Mouse (Mus musculus): ENCODE results near the gene Slit3. TPM values are rescaled to one million over a fixed set of nuclear protein-coding genes. Genes with fewer than 3 reads are reported as not detected.

Gene Slit3
- 20.2 and 21.9 TPM in 2 replicates for polyA plus RNA-seq (2016; fragmentation: Nextera tagmentation; extraction: Ambion mirVana)

GRCm38 (mm10) chr11:35120894-35121610, at the start of gene Slit3:
Gene Slit3, plus strand, starts transcription at chr11:35121224.
- DNase-seq (ENCODE audit: low spot score): peak; percentile 86
- peak within 1 kb of the TSS; percentile 96 for H3K27ac ChIP-seq
- peaks cover 78% of the 10 kb centered on the region for H3K4me1 ChIP-seq
- peak within 1 kb of the TSS; percentile 97 for H3K4me3 ChIP-seq
- WGBS: under 1% methylated on average over 75 of the region's 75 CpGs
- peaks cover 16% of the 10 kb centered on the region; the same call in 1 of the 2 replicates for H3K27me3 ChIP-seq (ENCODE audit: low read depth, poor library complexity, severe bottlenecking)
- no peaks in the 10 kb centered on the region for H3K9me3 ChIP-seq (replicated peaks)
- peaks cover under 1% of the 10 kb centered on the region; the same call in 1 of the 2 replicates for H3K36me3 ChIP-seq

- H3K27me3 ChIP-seq (ENCODE audit: low read depth, poor library complexity, severe bottlenecking): 0 out of 2 replicates have a peak, but pooled peaks cover 11% of the 10 kb centered on the region
- DNase-seq (ENCODE audit: low spot score): no peak
- H3K36me3 ChIP-seq: no peaks in the 10 kb centered on the region
- H3K27ac ChIP-seq: no peak overlapping the region
- WGBS: 74% methylated on average over 1 of the region's 1 CpGs
- no peak overlapping the region for H3K4me3 ChIP-seq
- H3K9me3 ChIP-seq (replicated peaks): no peaks in the 10 kb centered on the region
- H3K4me1 ChIP-seq: peaks cover 7% of the 10 kb centered on the region
These were observed 49.6 kb upstream of the Slit3 start for GRCm38 (mm10) chr11:35071451-35071850.

GRCm38 (mm10) chr11:35075411-35075810, 45.6 kb upstream of the Slit3 start:
- 94% methylated on average over 7 of the region's 7 CpGs for WGBS
- Histone ChIP-seq H3K27me3 (ENCODE audit: low read depth, poor library complexity, severe bottlenecking) (0 out of 2 replicates have a peak, but pooled peaks cover 5% of the 10 kb centered on the region), H3K4me1 (peaks cover 5% of the 10 kb centered on the region; the same call in 1 of the 2 replicates), H3K9me3 (replicated peaks) (no peaks in the 10 kb centered on the region), H3K4me3 (no peak overlapping the region), H3K36me3 (no peaks in the 10 kb centered on the region), H3K27ac (no peak overlapping the region)
- DNase-seq (ENCODE audit: low spot score): no peak

- Histone ChIP-seq H3K36me3 (no peaks in the 10 kb centered on the region), H3K27me3 (ENCODE audit: low read depth, poor library complexity, severe bottlenecking) (0 out of 2 replicates have a peak, but pooled peaks cover 4% of the 10 kb centered on the region), H3K4me3 (no peak overlapping the region), H3K4me1 (peaks cover 15% of the 10 kb centered on the region; the same call in 1 of the 2 replicates), H3K27ac (no peak overlapping the region), H3K9me3 (replicated peaks) (no peaks in the 10 kb centered on the region)
- 64% methylated on average over 8 of the region's 8 CpGs for WGBS
- DNase-seq (ENCODE audit: low spot score): no peak
These were observed 40.4 kb upstream of the Slit3 start for GRCm38 (mm10) chr11:35080451-35081125.

- Histone ChIP-seq H3K36me3 (no peaks in the 10 kb centered on the region), H3K27ac (no peak overlapping the region), H3K4me1 (peaks cover 24% of the 10 kb centered on the region), H3K4me3 (no peak overlapping the region), H3K27me3 (ENCODE audit: low read depth, poor library complexity, severe bottlenecking) (0 out of 2 replicates have a peak, but pooled peaks cover 4% of the 10 kb centered on the region), H3K9me3 (replicated peaks) (no peaks in the 10 kb centered on the region)
- no peak for DNase-seq (ENCODE audit: low spot score)
- 93% methylated on average over 3 of the region's 3 CpGs for WGBS
These were observed 38.7 kb upstream of the Slit3 start for GRCm38 (mm10) chr11:35082297-35082696.

- DNase-seq (ENCODE audit: low spot score): no peak
- Histone ChIP-seq H3K27me3 (ENCODE audit: low read depth, poor library complexity, severe bottlenecking) (0 out of 2 replicates have a peak, but pooled peaks cover 4% of the 10 kb centered on the region), H3K4me3 (no peak overlapping the region), H3K36me3 (no peaks in the 10 kb centered on the region), H3K9me3 (replicated peaks) (no peaks in the 10 kb centered on the region), H3K4me1 (peaks cover 24% of the 10 kb centered on the region), H3K27ac (no peak overlapping the region)
- WGBS: 76% methylated on average over 6 of the region's 6 CpGs
These were observed 38.0 kb upstream of the Slit3 start for GRCm38 (mm10) chr11:35083049-35083448.

- Histone ChIP-seq H3K27me3 (ENCODE audit: low read depth, poor library complexity, severe bottlenecking) (0 out of 2 replicates have a peak, but pooled peaks cover 4% of the 10 kb centered on the region), H3K4me3 (no peak overlapping the region), H3K4me1 (peaks cover 28% of the 10 kb centered on the region), H3K36me3 (no peaks in the 10 kb centered on the region), H3K27ac (no peak overlapping the region), H3K9me3 (replicated peaks) (no peaks in the 10 kb centered on the region)
- WGBS: 87% methylated on average over 11 of the region's 11 CpGs
- no peak for DNase-seq (ENCODE audit: low spot score)
These were observed 35.7 kb upstream of the Slit3 start for GRCm38 (mm10) chr11:35085351-35085750.

GRCm38 (mm10) chr11:35086029-35086428, 35.0 kb upstream of the Slit3 start:
- H3K9me3 ChIP-seq (replicated peaks): no peaks in the 10 kb centered on the region
- 64% methylated on average over 5 of the region's 5 CpGs for WGBS
- H3K27ac ChIP-seq: no peak overlapping the region
- DNase-seq (ENCODE audit: low spot score): no peak
- H3K4me1 ChIP-seq: peaks cover 22% of the 10 kb centered on the region
- H3K4me3 ChIP-seq: no peak overlapping the region
- H3K27me3 ChIP-seq (ENCODE audit: low read depth, poor library complexity, severe bottlenecking): 0 out of 2 replicates have a peak, but pooled peaks cover 4% of the 10 kb centered on the region
- H3K36me3 ChIP-seq: no peaks in the 10 kb centered on the region

GRCm38 (mm10) chr11:35087454-35087853, 33.6 kb upstream of the Slit3 start:
- Histone ChIP-seq H3K27ac (no peak overlapping the region), H3K27me3 (ENCODE audit: low read depth, poor library complexity, severe bottlenecking) (no peaks in the 10 kb centered on the region), H3K4me3 (no peak overlapping the region), H3K4me1 (peaks cover 20% of the 10 kb centered on the region), H3K9me3 (replicated peaks) (no peaks in the 10 kb centered on the region), H3K36me3 (no peaks in the 10 kb centered on the region)
- 88% methylated on average over 2 of the region's 2 CpGs for WGBS
- no peak for DNase-seq (ENCODE audit: low spot score)

GRCm38 (mm10) chr11:35088136-35088535, 32.9 kb upstream of the Slit3 start:
- WGBS: 88% methylated on average over 1 of the region's 1 CpGs
- no peak for DNase-seq (ENCODE audit: low spot score)
- Histone ChIP-seq H3K27me3 (ENCODE audit: low read depth, poor library complexity, severe bottlenecking) (no peaks in the 10 kb centered on the region), H3K9me3 (replicated peaks) (no peaks in the 10 kb centered on the region), H3K36me3 (no peaks in the 10 kb centered on the region), H3K4me1 (peaks cover 20% of the 10 kb centered on the region), H3K27ac (no peak overlapping the region), H3K4me3 (no peak overlapping the region)

- H3K36me3 ChIP-seq: no peaks in the 10 kb centered on the region
- H3K4me3 ChIP-seq: no peak overlapping the region
- DNase-seq (ENCODE audit: low spot score): no peak
- peaks cover 12% of the 10 kb centered on the region for H3K4me1 ChIP-seq
- H3K9me3 ChIP-seq (replicated peaks): no peaks in the 10 kb centered on the region
- WGBS: 94% methylated on average over 13 of the region's 13 CpGs
- no peak overlapping the region for H3K27ac ChIP-seq
- H3K27me3 ChIP-seq (ENCODE audit: low read depth, poor library complexity, severe bottlenecking): no peaks in the 10 kb centered on the region
These were observed 30.2 kb upstream of the Slit3 start for GRCm38 (mm10) chr11:35090629-35091335.

GRCm38 (mm10) chr11:35096538-35096937, 24.5 kb upstream of the Slit3 start:
- DNase-seq (ENCODE audit: low spot score): no peak
- Histone ChIP-seq H3K4me3 (no peak overlapping the region), H3K4me1 (peaks cover 10% of the 10 kb centered on the region; the same call in 1 of the 2 replicates), H3K27me3 (ENCODE audit: low read depth, poor library complexity, severe bottlenecking) (no peaks in the 10 kb centered on the region), H3K27ac (no peak overlapping the region), H3K9me3 (replicated peaks) (no peaks in the 10 kb centered on the region), H3K36me3 (no peaks in the 10 kb centered on the region)
- WGBS: 65% methylated on average over 5 of the region's 5 CpGs
